Mouse (Mus musculus): Measurements from ENCODE around the gene Gm4952. TPM values are rescaled to one million over a fixed set of nuclear protein-coding genes. Genes with fewer than 3 reads are reported as not detected.

Gm4952 gene
- not detected in 2 replicates for polyA plus RNA-seq (2015; fragmentation: Nextera tagmentation; extraction: Ambion mirVana)

DNA sequence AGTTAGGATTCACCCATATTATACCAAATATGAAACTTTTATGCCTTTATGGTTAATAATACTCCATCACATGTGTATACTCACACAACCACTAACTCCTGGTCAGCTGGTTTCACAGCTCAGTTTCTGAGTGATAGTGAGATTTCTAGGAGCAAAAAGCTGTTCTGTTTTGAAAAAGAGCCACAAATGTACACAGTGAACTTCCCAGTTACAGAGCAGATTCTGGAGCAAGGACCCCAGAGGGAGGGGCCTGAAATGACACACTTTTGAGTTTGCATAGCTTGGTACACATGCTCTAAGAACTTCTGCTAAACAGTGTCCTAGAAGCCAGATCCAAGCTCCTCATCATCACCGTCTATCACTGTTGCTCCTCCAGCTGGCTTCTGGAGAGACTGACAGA lies at the start of gene Gm4952:
Gm4952 (plus strand) TSS at position 301 of the 400 bp plus-strand sequence.

GRCm38 (mm10) chr19:12633176-12633575 lies 33.4 kb downstream of the Gm4952 start, which contains the start of gene Glyat:
Gene Glyat, plus strand, starts transcription at chr19:12633308.

GRCm38 (mm10) chr19:12670139-12670538 lies 70.4 kb downstream of the Gm4952 start, which contains the start of gene Olfr1442:
Gene Olfr1442, plus strand, starts transcription at chr19:12670439.

GRCm38 (mm10) chr19:12677812-12678211 lies 78.0 kb downstream of the Gm4952 start, which contains the start of gene Olfr1443:
Gene Olfr1443, plus strand, starts transcription at chr19:12678112.

Other genes starting within 250 kb of the Gm4952 start
- gene Olfr1440, start 212.7 kb upstream of the Gm4952 start, polyA plus RNA-seq (2015; fragmentation: Nextera tagmentation; extraction: Ambion mirVana): not detected in 2 replicates
- not detected in 2 replicates for gene Olfr1441, start 182.5 kb upstream of the Gm4952 start, polyA plus RNA-seq (2015; fragmentation: Nextera tagmentation; extraction: Ambion mirVana)
- not detected in 2 replicates for gene Pfpl, start 172.1 kb upstream of the Gm4952 start, polyA plus RNA-seq (2015; fragmentation: Nextera tagmentation; extraction: Ambion mirVana)
- 7.0 and 8.6 TPM in 2 replicates for gene Mpeg1, start 139.2 kb upstream of the Gm4952 start, polyA plus RNA-seq (2015; fragmentation: Nextera tagmentation; extraction: Ambion mirVana)
- 2.1 and 2.4 TPM in 2 replicates for gene Dtx4, start 98.5 kb upstream of the Gm4952 start, polyA plus RNA-seq (2015; fragmentation: Nextera tagmentation; extraction: Ambion mirVana)
- 39.4 and 41.7 TPM in 2 replicates for gene Fam111a, start 54.2 kb upstream of the Gm4952 start, polyA plus RNA-seq (2015; fragmentation: Nextera tagmentation; extraction: Ambion mirVana)
- gene Glyat, start 33.3 kb downstream of the Gm4952 start, polyA plus RNA-seq (2015; fragmentation: Nextera tagmentation; extraction: Ambion mirVana): not detected in 2 replicates
- gene Olfr1442, start 70.5 kb downstream of the Gm4952 start, polyA plus RNA-seq (2015; fragmentation: Nextera tagmentation; extraction: Ambion mirVana): not detected in 2 replicates
- not detected in 2 replicates for gene Olfr1443, start 78.1 kb downstream of the Gm4952 start, polyA plus RNA-seq (2015; fragmentation: Nextera tagmentation; extraction: Ambion mirVana)
- gene Keg1, start 95.8 kb downstream of the Gm4952 start, polyA plus RNA-seq (2015; fragmentation: Nextera tagmentation; extraction: Ambion mirVana): not detected in 2 replicates
- gene Cntf, start 165.7 kb downstream of the Gm4952 start, polyA plus RNA-seq (2015; fragmentation: Nextera tagmentation; extraction: Ambion mirVana): 0.99 and 1.1 TPM in 2 replicates
- gene Zfp91, start 196.2 kb downstream of the Gm4952 start, polyA plus RNA-seq (2015; fragmentation: Nextera tagmentation; extraction: Ambion mirVana): 11.3 and 11.6 TPM in 2 replicates
- gene Lpxn, start 196.2 kb downstream of the Gm4952 start, polyA plus RNA-seq (2015; fragmentation: Nextera tagmentation; extraction: Ambion mirVana): 5.1 and 7.8 TPM in 2 replicates
- not detected in 2 replicates for gene Gm5244, start 246.7 kb downstream of the Gm4952 start, polyA plus RNA-seq (2015; fragmentation: Nextera tagmentation; extraction: Ambion mirVana)